Mouse (Mus musculus) heart, embryonic 10.5 days (tissue): Measurements from ENCODE around the gene Ranbp1. TPM values are rescaled to one million over a fixed set of nuclear protein-coding genes. Genes with fewer than 3 reads are reported as not detected.
A peak's percentile ranks its signal among the peaks of the same experiment; 100 is the strongest.
"Not testable (repeated sequence)": the region's sequence is repeated elsewhere in the genome, so short reads cannot be mapped to it uniquely, and the experiment has no call there.

Source experiments
- DNase-seq: peaks from one replicate; pipeline ENCODE4 v3.0.0-alpha.2; 2017; ENCODE audit warnings: low spot score
- H3K27ac ChIP-seq: fragments of 300-500 bp; sonication (generic); 2 replicates; pipeline ENCODE4 v1.5.1; 2016; ENCODE audit warnings: mild to moderate bottlenecking
- H3K27me3 ChIP-seq: fragments of 300-500 bp; sonication (generic); 2 replicates; pipeline ENCODE4 v1.6.1; 2016; ENCODE audit warnings: mild to moderate bottlenecking; ENCODE audit not compliant: poor library complexity, insufficient read depth, severe bottlenecking
- H3K36me3 ChIP-seq: fragments of 300-500 bp; sonication (generic); 2 replicates; pipeline ENCODE4 v1.6.1; 2016; ENCODE audit warnings: mild to moderate bottlenecking, moderate library complexity
- H3K4me1 ChIP-seq: fragments of 300-500 bp; sonication (generic); 2 replicates; pipeline ENCODE4 v1.6.1; 2016; ENCODE audit warnings: mild to moderate bottlenecking
- H3K4me3 ChIP-seq: fragments of 300-500 bp; sonication (generic); 2 replicates; pipeline ENCODE4 v1.5.1; 2016; ENCODE audit warnings: mild to moderate bottlenecking, moderate library complexity
- H3K9me3 ChIP-seq: fragments of 300-500 bp; sonication (generic); 2 replicates; pipeline ENCODE4 v1.6.1; 2016; ENCODE audit warnings: mild to moderate bottlenecking, moderate library complexity
- WGBS: fragments of 180-500 bp; shearing (Covaris S2); methylation state at CpG from one replicate; pipeline ENCODE4 v1.1.7; 2016; 5-methylcytosine and 5-hydroxymethylcytosine counted together
- polyA plus RNA-seq: library from polyadenylated mRNA; unstranded; fragments of >200 nt; fragmentation: Nextera tagmentation; extraction: Ambion mirVana; gene quantifications from 2 replicates; pipeline ENCODE4 v1.2.1, GENCODE M21; 2016

Gene Ranbp1
- polyA plus RNA-seq, 1 experiment from 2014 or later: 873 TPM

- 47% methylated on average over 10 of the region's 10 CpGs for WGBS
- DNase-seq: peak; percentile 85
- H3K27me3 ChIP-seq: peaks cover 40% of the 10 kb centered on the region
- H3K4me3 ChIP-seq: no peak overlapping the region
- peaks cover 19% of the 10 kb centered on the region for H3K4me1 ChIP-seq
- no peak overlapping the region for H3K27ac ChIP-seq
- H3K9me3 ChIP-seq: no peaks in the 10 kb centered on the region
- no peaks in the 10 kb centered on the region for H3K36me3 ChIP-seq
These were observed 36.9 kb downstream of the Ranbp1 start for GRCm38 (mm10) chr16:18211417-18212171.

- Histone ChIP-seq H3K9me3 (no peaks in the 10 kb centered on the region), H3K4me1 (peaks cover 19% of the 10 kb centered on the region)
- 16% methylated on average over 8 of the region's 8 CpGs for WGBS
These were observed 37.7 kb downstream of the Ranbp1 start for GRCm38 (mm10) chr16:18210701-18211416.

DNA sequence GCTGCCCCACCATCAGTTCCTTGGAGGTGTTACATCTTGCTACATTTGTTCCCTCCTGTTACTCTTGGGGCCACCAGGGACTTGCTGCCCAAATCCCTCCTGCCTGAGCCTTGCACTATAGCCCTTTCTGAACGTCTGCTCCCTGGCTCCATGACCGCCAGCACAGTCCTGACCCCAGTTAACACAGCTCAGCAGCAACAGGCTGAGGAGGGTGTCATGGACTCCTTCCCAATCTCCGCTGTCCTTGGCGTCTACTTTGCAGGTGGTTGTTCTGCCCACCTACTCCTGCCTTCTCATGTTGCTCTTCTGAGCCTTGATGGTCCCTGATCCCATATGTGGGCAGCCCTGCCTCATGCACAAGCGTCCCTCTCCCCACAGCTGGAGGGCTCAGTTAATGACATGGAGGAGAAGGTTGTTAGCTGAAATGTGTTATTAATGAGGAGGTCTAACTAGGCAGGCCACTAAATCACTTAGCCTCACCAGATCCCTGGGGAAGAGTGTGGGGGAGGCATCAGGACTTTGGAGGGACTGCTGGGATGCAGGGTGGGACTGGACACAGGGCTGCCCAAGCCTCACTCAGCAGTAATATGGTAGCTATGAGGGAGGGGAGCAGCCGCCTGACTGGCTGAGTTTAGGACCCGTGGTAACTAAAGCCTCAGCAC lies 45.0 kb downstream of the Ranbp1 start:
- Histone ChIP-seq H3K36me3 (no peaks in the 10 kb centered on the region), H3K4me1 (peaks cover 34% of the 10 kb centered on the region), H3K9me3 (no peaks in the 10 kb centered on the region), H3K4me3 (no peak overlapping the region), H3K27ac (no peak overlapping the region), H3K27me3 (peaks cover 34% of the 10 kb centered on the region)
- DNase-seq: no peak
- 74% methylated on average over 7 of the region's 7 CpGs for WGBS

More at GRCm38 (mm10) chr16:18210701-18211416, 37.7 kb downstream of the Ranbp1 start:
- H3K27ac ChIP-seq: no peak overlapping the region
- H3K36me3 ChIP-seq: no peaks in the 10 kb centered on the region
- peaks cover 45% of the 10 kb centered on the region for H3K27me3 ChIP-seq
- no peak for DNase-seq
- H3K4me3 ChIP-seq: no peak overlapping the region

DNA sequence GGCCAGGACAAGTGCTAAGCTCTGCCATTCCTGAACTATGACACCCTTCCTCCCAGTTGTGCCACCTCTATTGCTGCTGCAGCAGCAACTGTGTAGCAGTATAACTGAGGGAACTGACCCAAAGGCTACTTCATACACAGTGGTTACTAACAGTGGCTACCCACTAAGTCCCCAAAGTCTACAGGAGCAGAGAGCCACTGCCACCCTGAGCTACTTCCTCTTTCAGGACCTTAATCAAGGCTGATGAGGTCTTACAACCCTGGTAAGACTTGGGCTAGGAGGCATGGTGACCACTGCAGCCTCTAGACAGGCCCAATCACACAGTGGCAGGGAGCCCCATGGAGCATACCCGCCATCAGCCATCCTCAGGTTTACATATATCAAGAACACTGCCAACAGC lies 46.5 kb downstream of the Ranbp1 start:
- Histone ChIP-seq H3K27me3 (peaks cover 38% of the 10 kb centered on the region), H3K4me3 (no peak overlapping the region), H3K9me3 (no peaks in the 10 kb centered on the region), H3K4me1 (peaks cover 36% of the 10 kb centered on the region), H3K27ac (no peak overlapping the region), H3K36me3 (no peaks in the 10 kb centered on the region)
- WGBS: 92% methylated on average over 1 of the region's 1 CpGs
- no peak for DNase-seq

- 19% methylated on average over 1 of the region's 1 CpGs for WGBS
- Histone ChIP-seq H3K27ac (no peak overlapping the region), H3K4me3 (no peak overlapping the region), H3K36me3 (no peaks in the 10 kb centered on the region), H3K4me1 (peaks cover 36% of the 10 kb centered on the region), H3K9me3 (no peaks in the 10 kb centered on the region), H3K27me3 (peaks cover 38% of the 10 kb centered on the region)
- DNase-seq: no peak
These were observed 46.9 kb downstream of the Ranbp1 start for GRCm38 (mm10) chr16:18201620-18202019.

DNA sequence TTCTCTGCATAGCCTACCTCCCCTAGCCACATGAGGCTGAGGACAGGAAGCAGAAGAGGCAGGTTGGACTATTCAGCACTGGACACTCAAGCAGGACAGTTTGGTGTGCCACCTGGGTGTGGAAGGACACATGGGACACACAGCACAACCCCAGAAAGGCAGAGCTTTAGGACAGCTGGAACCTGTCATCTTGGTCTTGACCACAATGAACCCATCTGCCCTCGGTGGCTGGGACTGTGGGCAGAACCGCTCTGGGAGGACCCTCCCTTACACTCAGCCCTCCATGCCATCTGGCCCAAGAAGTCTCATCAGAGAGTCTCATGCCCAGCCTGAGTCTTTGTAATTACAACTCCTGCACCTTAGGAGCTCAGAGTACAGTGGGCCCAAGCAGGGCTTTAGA lies 48.5 kb downstream of the Ranbp1 start:
- DNase-seq: no peak
- Histone ChIP-seq H3K27me3 (peaks cover 44% of the 10 kb centered on the region), H3K4me3 (no peak overlapping the region), H3K36me3 (no peaks in the 10 kb centered on the region), H3K27ac (no peak overlapping the region), H3K9me3 (no peaks in the 10 kb centered on the region), H3K4me1 (peaks cover 38% of the 10 kb centered on the region)
- 72% methylated on average over 2 of the region's 2 CpGs for WGBS

- Histone ChIP-seq H3K4me1 (peaks cover 49% of the 10 kb centered on the region), H3K27me3 (peaks cover 37% of the 10 kb centered on the region), H3K9me3 (no peaks in the 10 kb centered on the region), H3K36me3 (no peaks in the 10 kb centered on the region), H3K27ac (0 out of 2 replicates have a peak overlapping the region, but pooled peaks have one; percentile 1), H3K4me3 (no peak overlapping the region)
- DNase-seq: no peak
- WGBS: 84% methylated on average over 10 of the region's 10 CpGs
These were observed 50.0 kb downstream of the Ranbp1 start for GRCm38 (mm10) chr16:18198365-18199098.

GRCm38 (mm10) chr16:18197881-18198280 lies 50.7 kb downstream of the Ranbp1 start:
- Histone ChIP-seq H3K27ac (no peak overlapping the region; the same call in 1 of the 2 replicates), H3K4me1 (peaks cover 49% of the 10 kb centered on the region)

GRCm38 (mm10) chr16:18195561-18195960 lies 53.0 kb downstream of the Ranbp1 start:
- not testable (repeated sequence) for DNase-seq, H3K36me3 ChIP-seq, H3K27ac ChIP-seq, H3K9me3 ChIP-seq, H3K4me3 ChIP-seq
- Histone ChIP-seq H3K4me1 (peaks cover 32% of the 10 kb centered on the region), H3K27me3 (peaks cover 33% of the 10 kb centered on the region)
- WGBS: 55% methylated on average over 3 of the region's 3 CpGs

More at GRCm38 (mm10) chr16:18197881-18198280, 50.7 kb downstream of the Ranbp1 start:
- H3K9me3 ChIP-seq: no peaks in the 10 kb centered on the region
- peaks cover 37% of the 10 kb centered on the region for H3K27me3 ChIP-seq
- no peaks in the 10 kb centered on the region for H3K36me3 ChIP-seq
- WGBS: 76% methylated on average over 6 of the region's 6 CpGs
- DNase-seq: no peak
- no peak overlapping the region for H3K4me3 ChIP-seq

DNA sequence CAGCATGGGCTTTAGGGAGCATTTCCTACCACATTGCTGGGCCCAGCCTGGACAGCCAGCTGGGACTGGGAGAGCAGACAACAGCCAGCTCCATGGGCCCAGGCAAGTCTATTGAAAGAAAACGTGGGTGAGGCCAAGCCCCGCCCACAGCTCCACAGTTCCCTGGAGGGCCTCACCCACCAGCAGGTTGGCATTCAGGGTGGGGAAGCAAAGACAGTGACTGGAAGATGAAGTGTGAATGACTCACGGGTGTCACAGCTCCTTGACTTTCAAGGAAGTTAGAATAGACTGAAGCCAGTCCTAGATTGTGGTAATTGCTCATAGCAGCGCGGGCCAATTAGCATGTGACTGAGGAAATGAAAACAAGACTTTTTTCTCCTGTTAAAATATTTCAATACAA lies 53.5 kb downstream of the Ranbp1 start:
- Histone ChIP-seq H3K9me3 (no peaks in the 10 kb centered on the region), H3K27me3 (peaks cover 31% of the 10 kb centered on the region), H3K4me3 (no peak overlapping the region), H3K27ac (peak overlapping the region; percentile 42; the same call in 1 of the 2 replicates), H3K4me1 (peaks cover 27% of the 10 kb centered on the region), H3K36me3 (no peaks in the 10 kb centered on the region)
- 56% methylated on average over 5 of the region's 5 CpGs for WGBS
- DNase-seq: no peak

GRCm38 (mm10) chr16:18194208-18194985 lies 54.1 kb downstream of the Ranbp1 start:
- peaks cover 28% of the 10 kb centered on the region for H3K27me3 ChIP-seq
- H3K4me3 ChIP-seq: no peak overlapping the region
- peaks cover 21% of the 10 kb centered on the region for H3K4me1 ChIP-seq
- no peaks in the 10 kb centered on the region for H3K36me3 ChIP-seq
- no peaks in the 10 kb centered on the region for H3K9me3 ChIP-seq
- DNase-seq: no peak
- WGBS: 77% methylated on average over 15 of the region's 15 CpGs
- peak overlapping the region; percentile 42; the same call in 1 of the 2 replicates for H3K27ac ChIP-seq

GRCm38 (mm10) chr16:18191006-18191405 lies 57.5 kb downstream of the Ranbp1 start:
- Histone ChIP-seq H3K9me3 (no peaks in the 10 kb centered on the region), H3K27ac (no peak overlapping the region), H3K27me3 (peaks cover 9% of the 10 kb centered on the region), H3K36me3 (no peaks in the 10 kb centered on the region), H3K4me1 (peaks cover 31% of the 10 kb centered on the region), H3K4me3 (no peak overlapping the region)
- DNase-seq: no peak
- WGBS: 81% methylated on average over 2 of the region's 2 CpGs
